ENCODE assay signal across 12 mouse cellular contexts in the genomic region with DNA sequence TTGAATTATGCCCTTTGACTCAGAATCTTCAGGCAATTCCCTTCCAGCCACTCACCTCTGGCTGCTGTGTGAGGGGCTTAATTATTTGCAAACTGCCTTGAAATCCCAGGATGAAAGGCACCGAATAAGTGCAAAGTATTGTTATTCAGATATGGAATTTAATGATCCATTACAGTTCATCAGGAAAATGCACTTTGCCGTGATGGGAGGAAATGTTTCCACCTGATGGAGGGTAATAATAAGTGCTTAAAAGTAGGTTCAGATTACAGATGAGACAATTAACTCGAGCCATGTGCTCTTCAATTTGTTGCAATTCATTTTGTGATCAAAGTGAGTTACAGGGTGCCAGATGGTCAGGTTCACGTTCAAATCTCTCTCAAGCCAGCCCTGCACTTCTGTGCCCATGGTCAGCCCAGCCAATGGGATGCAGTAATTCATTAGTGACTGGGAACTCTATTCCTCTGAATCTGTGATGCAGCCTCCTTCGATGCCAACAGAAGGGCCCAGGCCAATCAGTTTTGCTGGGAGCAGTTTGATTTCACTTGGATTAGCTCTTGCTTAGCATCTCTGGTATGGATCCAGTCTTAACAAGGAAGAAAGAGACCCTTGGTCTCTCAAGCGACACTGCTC. TPM values are rescaled to one million over a fixed set of nuclear protein-coding genes. Genes with fewer than 3 reads are reported as not detected.
DNase-seq lines count a peak whose midpoint lies in the region; ATAC-seq and TF ChIP-seq lines count a peak whose summit lies in the region.
"Had no signal": no experiment of that assay in that cellular context is flagged by ENCODE, and none has a peak within 500 bp of the region (broad histone marks: within the 10 kb centered on the region; RNA-seq: fewer than 3 reads in every experiment).

No protein-coding gene starts in this region.

- H3K27me3 ChIP-seq in liver, postnatal 0 days (ENCODE audit: insufficient read depth, low read length): peaks cover 5% of the 10 kb centered on the region; the same call in 1 of the 2 replicates
- no peaks in the 10 kb centered on the region for H3K27me3 ChIP-seq in embryonic facial prominence, embryonic 14.5 days (replicated peaks; ENCODE audit: control insufficient read depth, insufficient read depth, low read length)
- H3K27me3 ChIP-seq in neural tube, embryonic 15.5 days (replicated peaks): no peaks in the 10 kb centered on the region

- 0 out of 2 replicates have a peak overlapping the region, but pooled peaks have one; percentile 86 for H3K4me3 ChIP-seq in liver, postnatal 0 days (ENCODE audit: low read depth, low read length)
- H3K4me3 ChIP-seq in embryonic facial prominence, embryonic 14.5 days (ENCODE audit: low read depth, low read length): no peak overlapping the region
- H3K4me3 ChIP-seq in neural tube, embryonic 15.5 days (replicated peaks): peak overlapping the region; percentile 93

- WGBS in liver, postnatal 0 days (ENCODE audit: insufficient replicate concordance): 62% methylated on average over 6 of the region's 6 CpGs
- 29% methylated on average over 6 of the region's 6 CpGs for WGBS in embryonic facial prominence, embryonic 14.5 days
- 15% methylated on average over 6 of the region's 6 CpGs for WGBS in neural tube, embryonic 15.5 days

- H3K9ac ChIP-seq in liver, postnatal 0 days (replicated peaks): no peak overlapping the region; the same call in 1 of the 2 replicates
- no peak overlapping the region for H3K9ac ChIP-seq in embryonic facial prominence, embryonic 14.5 days (ENCODE audit: low read depth, low read length)
- H3K9ac ChIP-seq in neural tube, embryonic 15.5 days (replicated peaks): peak overlapping the region; percentile 95; the same call in 1 of the 2 replicates

- no peaks in the 10 kb centered on the region for H3K9me3 ChIP-seq in liver, postnatal 0 days (ENCODE audit: low read length)
- H3K9me3 ChIP-seq in embryonic facial prominence, embryonic 14.5 days (ENCODE audit: control insufficient read depth, low read length): no peaks in the 10 kb centered on the region
- no peaks in the 10 kb centered on the region for H3K9me3 ChIP-seq in neural tube, embryonic 15.5 days (replicated peaks)

- TF ChIP-seq EP300 in liver, postnatal 0 days (IDR thresholded peaks at IDR 0.05; ENCODE audit: low read depth): no peak

- H3K4me1 ChIP-seq in liver, postnatal 0 days (ENCODE audit: insufficient read depth): peaks cover 20% of the 10 kb centered on the region
- H3K4me1 ChIP-seq in embryonic facial prominence, embryonic 14.5 days (ENCODE audit: control insufficient read depth, insufficient read depth, low read length): peaks cover 8% of the 10 kb centered on the region
- peaks cover 58% of the 10 kb centered on the region for H3K4me1 ChIP-seq in neural tube, embryonic 15.5 days

- no peak overlapping the region for H3K27ac ChIP-seq in liver, postnatal 0 days (ENCODE audit: low read depth)
- H3K27ac ChIP-seq in embryonic facial prominence, embryonic 14.5 days (replicated peaks; ENCODE audit: low read depth, low read length): no peak overlapping the region
- peak overlapping the region; percentile 99 for H3K27ac ChIP-seq in neural tube, embryonic 15.5 days (replicated peaks)

- no peak for DNase-seq in liver, postnatal 0 days
- DNase-seq in liver: no peak
- DNase-seq in embryonic facial prominence, embryonic 14.5 days (ENCODE audit: low spot score): no peak
- DNase-seq in induced T-regulatory cell, adult 2 months (ENCODE audit: low read depth): peak; percentile 43
- DNase-seq in right cerebral cortex, postnatal 36 days (ENCODE audit: low spot score in 2 of 2): no peak
- DNase-seq in right cerebral cortex, postnatal 4 days: no peak
- DNase-seq in kidney, postnatal 36 days: no peak
- DNase-seq: adrenal gland, postnatal 10 days; heart, postnatal 14 days; right cerebral cortex, postnatal 25 days; thymus, postnatal 4 days had no signal

- no peak for TF ChIP-seq CTCF in liver, postnatal 0 days (IDR thresholded peaks at IDR 0.05; ENCODE audit: low read depth)

- H3K36me3 ChIP-seq in liver, postnatal 0 days (replicated peaks; ENCODE audit: insufficient read depth, low read length): no peaks in the 10 kb centered on the region
- H3K36me3 ChIP-seq in embryonic facial prominence, embryonic 14.5 days (ENCODE audit: control insufficient read depth, insufficient read depth, low read length): no peaks in the 10 kb centered on the region
- no peaks in the 10 kb centered on the region for H3K36me3 ChIP-seq in neural tube, embryonic 15.5 days

- H3K4me2 ChIP-seq in liver, postnatal 0 days (ENCODE audit: low read depth, low read length): peak overlapping the region; percentile 93
- peak overlapping the region; percentile 94 for H3K4me2 ChIP-seq in embryonic facial prominence, embryonic 14.5 days (ENCODE audit: low read depth, low read length)
- H3K4me2 ChIP-seq in neural tube, embryonic 15.5 days: peak overlapping the region; percentile 86

- no peak for ATAC-seq in liver, postnatal 0 days
- ATAC-seq in embryonic facial prominence, embryonic 14.5 days (ENCODE audit: low read depth): no peak
- no peak for ATAC-seq in neural tube, embryonic 15.5 days (ENCODE audit: low FRiP score)

RNA-seq across cellular contexts. Expression of gene Bach2, which starts 2.9 kb away (rescaled TPM):
- 2.7 and 4.3 TPM in 2 replicates for polyA plus RNA-seq in liver, postnatal 0 days (2015; fragmentation: Nextera tagmentation; extraction: Ambion mirVana)
- 7.3 and 7.7 TPM in 2 replicates for polyA plus RNA-seq in embryonic facial prominence, embryonic 14.5 days (2014; fragmentation: Nextera tagmentation; extraction: Ambion mirVana)
- polyA plus RNA-seq in neural tube, embryonic 15.5 days (2015; fragmentation: Nextera tagmentation; extraction: Ambion mirVana): 19.0 and 24.3 TPM in 2 replicates
